Mouse (Mus musculus) T-helper 1 cell (primary cell): ENCODE results near the gene Ffar4.

Experiments used
- in situ Hi-C: fragments of 300-600 bp; cut with MboI, MseI; formaldehyde crosslinking; loops from one replicate; pipeline ENCODE4 v1.15.1; 2025; ENCODE audit warnings: high pct_unique_total_duplicates

Gene Ffar4

DNA sequence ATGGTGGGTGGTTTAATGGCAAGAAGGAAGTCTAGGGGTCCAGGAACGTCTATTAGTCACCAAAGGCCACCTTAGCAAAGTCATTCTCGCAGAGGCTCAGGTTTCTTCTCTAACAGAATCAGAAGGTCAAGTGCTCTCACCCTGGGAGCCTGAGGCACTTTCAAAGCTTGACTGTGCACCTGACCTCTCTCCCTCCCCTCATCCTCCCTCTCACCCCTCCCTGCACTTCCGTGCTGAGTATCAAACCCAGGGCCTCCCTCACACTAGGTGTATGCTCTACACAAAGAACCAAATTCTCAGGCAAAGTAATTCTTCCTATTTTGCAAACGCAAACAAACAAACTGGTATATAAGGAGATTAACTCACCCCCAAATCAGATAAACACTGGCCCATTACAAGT, 640 bp upstream of the Ffar4 start:
- in situ Hi-C loops, result no loop called here

DNA sequence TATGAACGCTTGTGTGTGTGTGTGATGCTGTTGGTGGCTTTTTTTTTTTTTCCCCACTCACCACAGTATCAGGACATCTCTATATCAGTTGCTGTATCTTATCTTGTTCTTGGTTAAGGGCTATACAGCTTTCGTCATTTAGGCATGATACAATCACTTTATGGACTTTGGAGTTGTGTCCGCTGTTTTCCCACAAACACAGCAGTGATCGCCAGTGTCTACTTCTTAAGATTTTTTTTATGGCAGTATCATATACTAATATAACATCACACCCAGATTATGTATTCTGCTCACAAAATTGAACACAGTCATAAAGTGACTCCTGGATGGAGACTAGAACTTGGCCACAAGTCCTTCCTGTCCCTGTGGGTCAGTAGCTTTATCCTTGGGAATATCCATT, 11.0 kb downstream of the Ffar4 start:
- in situ Hi-C loops, result no loop called here

DNA sequence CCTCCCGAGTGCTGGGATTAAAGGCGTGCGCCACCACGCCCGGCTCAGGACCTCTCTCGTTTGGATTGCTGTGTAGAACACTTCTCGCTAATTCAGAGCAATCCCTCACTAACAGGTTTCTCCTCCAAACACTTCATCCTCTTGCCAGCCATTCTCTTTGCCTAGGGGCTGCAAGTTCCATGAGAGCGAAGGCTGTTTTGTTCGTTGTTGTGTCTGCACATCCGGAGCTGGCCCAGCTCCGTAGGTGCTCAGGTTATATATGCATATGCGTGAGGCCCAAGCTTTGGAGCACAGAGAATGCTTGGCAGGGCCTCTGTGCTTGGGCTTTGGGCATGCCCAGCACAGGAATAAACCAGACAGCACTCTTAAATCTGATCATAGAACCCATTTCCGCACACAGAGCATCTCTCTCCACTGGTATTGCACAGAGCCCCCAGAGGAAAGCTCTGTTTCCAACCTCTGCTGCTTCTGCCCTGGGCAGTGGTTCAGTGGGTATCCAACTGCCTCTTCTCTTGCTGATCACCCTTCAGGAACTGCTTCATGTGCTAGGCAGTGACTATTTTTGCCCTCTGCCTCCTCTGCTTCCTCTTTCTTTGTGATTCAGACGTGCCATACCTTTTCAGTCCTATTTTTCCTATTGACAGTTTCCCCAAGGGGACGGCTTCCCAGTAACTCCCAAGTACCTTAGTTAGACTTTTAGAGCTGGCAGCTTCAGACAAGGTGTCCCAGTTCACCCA, 12.8 kb downstream of the Ffar4 start:
- in situ Hi-C loops, result no loop called here

DNA sequence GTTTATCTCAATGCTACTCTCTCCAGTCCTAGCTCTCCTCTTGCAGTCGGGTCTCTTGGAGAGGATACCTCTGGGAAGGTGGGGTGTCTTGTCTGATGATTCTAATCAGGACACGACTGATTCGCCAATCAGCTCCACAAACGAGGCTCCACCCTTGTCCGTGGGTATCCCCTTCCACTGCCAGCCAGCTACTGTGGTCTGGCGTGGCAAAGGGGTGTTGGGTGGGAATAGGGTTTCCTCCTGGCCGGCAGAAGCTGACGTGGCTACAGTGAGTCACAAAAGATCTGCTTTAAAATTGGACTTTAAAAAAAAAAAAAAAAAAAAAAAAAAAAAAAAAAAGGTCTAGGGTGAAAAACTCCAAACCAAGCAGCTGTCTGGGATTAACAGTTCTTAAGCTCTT, 14.2 kb downstream of the Ffar4 start:
- in situ Hi-C loops, result no loop called here

DNA sequence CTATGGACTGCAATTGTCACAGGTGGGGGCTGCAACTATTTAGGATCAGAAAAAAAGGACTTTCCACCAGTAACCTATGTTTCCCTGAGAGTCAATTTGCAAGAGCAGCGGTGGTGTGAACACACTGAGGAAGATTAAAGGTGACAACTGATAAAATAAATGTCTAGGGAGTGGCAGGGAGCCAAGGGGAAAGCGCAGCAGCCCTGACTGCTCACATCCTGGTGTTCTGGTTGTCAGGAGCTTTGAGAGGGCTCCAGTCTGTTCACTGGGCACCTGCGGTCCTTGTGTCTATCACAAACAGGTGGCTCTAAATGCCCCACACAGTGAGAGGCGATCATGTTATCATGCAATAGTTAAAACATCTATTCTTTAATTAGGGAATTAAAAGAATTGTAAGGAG, 15.7 kb downstream of the Ffar4 start:
- in situ Hi-C loops, result no loop called here

DNA sequence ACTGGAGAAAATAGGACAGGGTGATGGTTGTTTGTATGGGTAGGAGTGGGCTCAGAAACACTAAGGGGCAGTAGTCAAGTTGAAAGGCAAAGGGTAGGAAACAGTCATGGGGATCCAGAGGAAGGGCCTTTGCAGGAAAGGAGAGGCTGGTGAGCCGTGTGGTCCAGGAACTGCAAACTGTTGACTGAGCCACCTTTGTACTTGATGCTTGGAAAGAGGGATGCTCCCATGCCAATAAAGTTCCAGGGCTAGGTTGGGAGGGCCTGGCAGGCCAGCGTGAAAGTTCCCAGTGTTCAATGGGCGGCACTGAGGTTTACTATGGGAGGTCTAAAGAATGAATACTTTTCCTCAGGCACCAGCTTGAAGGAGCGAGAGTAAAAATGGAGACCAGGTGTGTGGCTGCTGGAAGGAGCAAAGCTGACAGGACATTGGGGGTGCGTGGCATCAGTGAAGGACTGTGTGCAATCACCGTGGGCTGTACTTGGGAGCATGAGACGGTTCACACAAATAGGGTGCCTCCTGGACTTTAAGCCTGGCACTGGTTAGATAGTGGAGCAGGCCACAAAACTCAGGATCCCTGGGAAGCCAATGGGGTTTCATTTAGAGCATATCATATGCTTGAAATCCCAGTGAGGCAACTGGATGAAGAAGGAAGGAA, 18.1 kb downstream of the Ffar4 start:
- in situ Hi-C loops, result no loop called here

DNA sequence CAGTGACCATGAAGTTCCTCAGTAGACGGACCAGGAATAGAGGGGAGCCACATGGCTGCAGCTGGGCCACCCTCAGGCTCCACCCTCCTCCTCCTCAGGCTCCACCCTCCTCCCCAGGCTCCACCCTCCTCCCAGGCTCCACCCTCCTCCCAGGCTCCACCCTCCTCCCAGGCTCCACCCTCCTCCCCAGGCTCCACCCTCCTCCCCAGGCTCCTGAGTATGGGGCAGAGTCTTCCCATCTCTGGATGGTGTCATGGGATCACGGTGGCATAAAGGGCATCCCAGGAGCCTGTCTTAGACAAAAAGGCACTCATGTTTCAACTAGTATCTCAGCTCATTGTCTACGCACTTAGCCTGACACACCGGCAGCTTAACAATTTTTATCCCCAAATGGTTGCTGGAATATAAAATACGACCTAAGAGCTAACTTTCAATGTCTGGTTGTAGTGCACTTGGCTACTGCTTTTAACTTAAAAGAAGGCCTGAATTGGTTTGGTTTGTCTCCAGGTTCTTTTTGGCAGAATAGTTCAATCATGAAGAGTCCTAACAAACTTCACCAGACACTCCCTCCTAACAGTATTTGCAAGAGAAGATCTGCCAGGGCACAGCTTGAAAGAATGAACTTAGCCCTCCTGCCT, 23.4 kb downstream of the Ffar4 start:
- in situ Hi-C loops, result no loop called here

DNA sequence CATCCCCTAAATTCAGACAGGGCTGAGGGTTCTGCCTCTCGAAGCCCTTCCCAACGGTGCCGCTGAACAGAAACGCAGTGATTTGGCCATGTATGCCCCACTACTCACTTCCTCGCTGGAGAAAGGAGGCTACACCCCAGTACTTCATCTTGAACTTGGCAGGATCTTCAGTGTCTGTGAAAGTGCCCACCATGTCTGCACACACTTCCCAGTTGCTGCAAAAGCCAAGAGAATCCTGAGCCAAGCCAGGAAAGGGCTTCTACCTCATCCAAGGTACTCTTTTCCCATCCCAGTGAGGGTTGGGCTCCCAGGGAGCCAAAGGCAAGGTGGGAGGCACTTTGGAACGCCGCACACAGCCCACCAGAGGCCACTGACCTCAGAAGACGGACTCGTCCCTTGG, 27.1 kb downstream of the Ffar4 start:
- in situ Hi-C loops, result no loop called here

GRCm38 (mm10) chr19:38124401-38125218, 27.7 kb downstream of the Ffar4 start:
- in situ Hi-C loops, result no loop called here

DNA sequence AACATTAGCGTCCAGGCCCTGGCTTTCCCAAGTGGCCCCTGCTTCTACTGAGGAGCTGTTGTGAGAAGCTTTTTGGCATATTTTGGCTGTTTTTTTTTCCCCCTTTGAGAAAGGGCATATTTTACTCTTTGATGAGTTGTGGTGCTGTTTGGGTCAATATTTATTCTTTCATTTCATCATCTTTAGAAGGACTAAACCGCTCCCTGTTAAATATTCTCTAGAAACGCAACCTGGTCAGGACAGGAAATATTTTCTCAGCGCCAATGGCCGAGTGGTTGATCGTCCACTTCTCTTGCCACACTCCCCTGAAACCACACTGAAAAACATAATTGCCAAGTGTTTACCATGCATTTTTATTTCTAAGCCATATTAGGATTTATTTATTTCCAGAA, 28.3 kb downstream of the Ffar4 start, which contains the start of gene Rbp4:
Gene Rbp4, minus strand, starts transcription at position 63 of the 392 bp plus-strand sequence.
- in situ Hi-C loops, result no loop called here

GRCm38 (mm10) chr19:38126656-38127055, 29.8 kb downstream of the Ffar4 start:
- in situ Hi-C loops, result no loop called here

DNA sequence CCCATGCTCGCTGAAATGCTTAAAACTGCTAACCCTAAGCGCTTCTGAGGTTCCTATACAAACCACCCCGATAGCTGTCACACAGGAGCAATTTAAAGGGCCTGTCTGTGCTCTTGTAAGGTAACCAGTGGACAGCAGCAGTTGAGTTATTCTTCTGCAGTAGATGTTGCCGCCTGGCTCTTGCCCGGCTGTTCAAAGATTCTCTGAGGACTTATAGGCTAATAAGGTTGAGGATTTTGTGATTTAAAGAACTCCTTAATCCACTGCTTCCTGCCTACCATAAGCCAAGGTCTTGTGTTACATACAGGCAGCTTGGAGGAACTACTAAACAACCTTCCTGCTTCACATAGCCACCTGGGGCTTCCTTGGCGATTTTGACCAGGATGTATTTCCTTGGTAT, 35.6 kb downstream of the Ffar4 start, which contains the start of gene Pde6c:
Gene Pde6c, plus strand, starts transcription at position 301 of the 400 bp plus-strand sequence.
- in situ Hi-C loops, result no loop called here

GRCm38 (mm10) chr19:38133986-38134385, 37.1 kb downstream of the Ffar4 start:
- in situ Hi-C loops, result no loop called here

DNA sequence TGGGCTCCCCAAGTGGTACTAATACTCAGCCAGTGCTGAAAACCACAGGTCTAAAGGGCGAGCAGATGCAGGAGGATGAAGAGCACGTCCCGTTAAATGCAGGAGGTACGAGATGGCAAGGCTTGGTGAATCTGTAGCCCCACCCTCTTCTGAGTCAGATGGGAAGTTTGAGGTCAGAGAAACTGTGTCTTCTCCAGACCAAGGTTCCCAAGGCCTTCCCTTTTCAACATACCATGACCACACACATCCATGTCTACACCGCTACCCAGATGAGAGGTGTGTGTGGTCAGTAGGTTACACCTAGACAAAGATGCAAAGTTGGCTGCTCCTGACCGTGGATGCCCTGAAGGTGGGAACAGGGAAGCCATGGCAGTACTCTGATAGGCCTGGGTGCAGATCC, 37.9 kb downstream of the Ffar4 start:
- in situ Hi-C loops, result no loop called here

DNA sequence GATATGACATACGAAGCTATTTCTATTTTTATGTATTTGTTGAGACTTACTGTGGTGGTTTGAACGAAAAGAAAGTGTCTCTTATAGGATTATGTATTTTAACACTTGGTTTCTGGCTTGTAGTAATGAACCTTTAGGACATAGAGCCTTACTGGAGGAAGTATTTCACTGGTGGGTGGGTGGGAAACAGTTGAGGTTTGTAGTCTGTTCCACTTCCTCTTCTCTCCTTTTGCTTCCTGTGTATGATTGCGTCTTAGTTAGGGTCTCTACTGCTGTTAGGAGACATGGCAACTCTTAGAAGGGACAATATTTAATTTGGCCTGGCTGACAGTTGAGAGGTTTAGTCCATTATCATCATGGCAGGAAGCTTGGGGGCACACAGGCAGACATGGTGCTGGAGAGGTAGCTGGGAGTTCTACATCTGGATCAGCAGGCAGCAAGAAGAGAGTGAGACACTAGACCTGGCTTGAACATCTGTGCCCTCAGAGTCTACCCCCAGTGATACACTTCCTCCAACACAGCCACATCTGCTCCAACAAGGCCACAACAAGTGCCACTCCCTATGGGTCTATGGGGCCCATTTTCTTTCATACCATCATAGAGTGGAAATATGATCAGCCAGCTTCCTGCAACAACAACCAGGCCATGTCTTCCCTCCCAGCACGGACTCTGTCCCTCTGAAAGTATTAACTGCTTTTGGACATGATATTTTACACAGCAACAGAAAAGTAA, 46.8 kb downstream of the Ffar4 start:
- in situ Hi-C loops, result no loop called here

DNA sequence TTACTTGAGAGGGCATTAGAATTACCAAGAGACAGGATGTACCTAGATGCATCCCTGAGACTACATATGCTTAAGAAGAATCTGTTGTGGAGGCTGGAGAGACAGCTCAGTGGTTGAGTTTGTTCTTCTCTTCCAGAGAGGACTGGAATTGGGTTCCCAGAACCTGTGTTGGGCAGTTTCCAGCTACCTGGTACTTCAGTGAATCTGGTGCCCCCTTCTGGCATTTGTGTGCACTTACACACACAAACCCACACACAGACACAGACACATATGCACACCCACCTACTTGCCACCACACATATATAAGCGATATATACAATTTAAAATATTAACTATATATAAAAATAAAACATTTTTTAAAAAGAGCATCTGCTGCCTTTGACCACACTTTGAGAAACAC, 59.4 kb downstream of the Ffar4 start:
- in situ Hi-C loops, result loop anchor here (10.0 kb wide), 1 partner anchor 1881 kb away; no protein-coding TSS in a partner anchor

- in situ Hi-C loops, result no loop called here
Observed at GRCm38 (mm10) chr19:38161648-38162354, 64.9 kb downstream of the Ffar4 start.
